Mouse (Mus musculus) kidney, adult 8-10 months (tissue): ENCODE measurements around the gene Grid2ip.

Experiments
- DNase-seq, 2 experiments: peaks; one replicate each; pipeline ENCODE4 v3.0.0; 2022

The Grid2ip gene

GRCm38 (mm10) chr5:143421484-143421883 lies 64.3 kb downstream of the Grid2ip start:
- no peak for DNase-seq

GRCm38 (mm10) chr5:143422990-143423389 lies 65.9 kb downstream of the Grid2ip start:
- DNase-seq, result no peak

DNA sequence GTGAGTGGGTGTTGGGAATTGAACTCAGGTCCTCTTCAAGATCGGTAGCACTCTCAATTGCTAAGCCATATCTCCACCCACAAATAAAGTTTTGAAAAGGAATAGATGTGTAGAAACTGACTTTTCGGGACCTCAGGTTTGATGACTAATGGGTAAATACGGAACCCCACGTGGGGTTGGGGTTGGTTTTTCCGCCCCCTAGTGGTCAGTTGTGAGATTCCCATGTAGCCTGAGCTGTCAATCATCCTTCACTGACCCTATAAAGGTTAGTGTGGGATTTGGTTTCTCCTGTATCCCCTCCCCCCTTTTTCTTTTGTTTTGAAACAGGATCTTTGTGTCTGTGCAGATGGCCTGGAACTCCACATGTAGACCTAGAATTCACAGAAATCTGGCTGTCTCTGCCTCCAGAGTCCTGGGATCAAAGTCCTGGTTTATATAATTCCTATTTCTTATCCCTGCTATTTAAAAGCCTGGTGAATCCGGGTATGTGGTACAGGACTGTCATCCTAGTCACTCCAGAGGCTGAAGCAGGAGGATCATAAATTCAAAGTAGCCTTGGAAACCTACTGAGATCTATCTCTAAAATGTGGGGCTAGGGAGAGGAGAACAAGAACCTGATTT lies 66.9 kb downstream of the Grid2ip start:
- DNase-seq, result peak; percentile 39 to 64

GRCm38 (mm10) chr5:143434421-143434820 lies 77.3 kb downstream of the Grid2ip start:
- DNase-seq, result peak; percentile 49 to 80

DNA sequence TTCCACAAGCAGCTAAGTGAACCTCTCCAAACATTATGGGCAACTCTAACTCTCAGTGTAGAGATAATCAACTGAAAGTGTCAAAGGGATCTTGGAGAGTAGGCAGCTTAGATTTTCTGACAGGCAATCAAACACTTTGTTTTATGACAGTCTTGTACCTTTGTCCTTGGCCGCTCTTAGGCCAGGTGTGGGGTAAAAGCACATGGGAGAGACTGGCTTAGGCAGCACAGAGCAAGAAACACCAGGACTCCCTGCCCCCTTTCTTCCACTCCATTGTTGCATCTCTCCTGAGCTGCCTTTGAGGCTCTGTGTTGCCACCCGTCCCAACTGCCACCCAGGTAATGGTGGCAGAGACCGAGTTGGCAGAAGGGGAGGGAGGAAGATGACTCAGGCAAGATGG lies 84.2 kb downstream of the Grid2ip start:
- DNase-seq, result no peak

- DNase-seq, result no peak
Observed at GRCm38 (mm10) chr5:143441753-143442152, 84.6 kb downstream of the Grid2ip start.
